8 mouse cellular contexts compared by ENCODE assay signal in the genomic region with DNA sequence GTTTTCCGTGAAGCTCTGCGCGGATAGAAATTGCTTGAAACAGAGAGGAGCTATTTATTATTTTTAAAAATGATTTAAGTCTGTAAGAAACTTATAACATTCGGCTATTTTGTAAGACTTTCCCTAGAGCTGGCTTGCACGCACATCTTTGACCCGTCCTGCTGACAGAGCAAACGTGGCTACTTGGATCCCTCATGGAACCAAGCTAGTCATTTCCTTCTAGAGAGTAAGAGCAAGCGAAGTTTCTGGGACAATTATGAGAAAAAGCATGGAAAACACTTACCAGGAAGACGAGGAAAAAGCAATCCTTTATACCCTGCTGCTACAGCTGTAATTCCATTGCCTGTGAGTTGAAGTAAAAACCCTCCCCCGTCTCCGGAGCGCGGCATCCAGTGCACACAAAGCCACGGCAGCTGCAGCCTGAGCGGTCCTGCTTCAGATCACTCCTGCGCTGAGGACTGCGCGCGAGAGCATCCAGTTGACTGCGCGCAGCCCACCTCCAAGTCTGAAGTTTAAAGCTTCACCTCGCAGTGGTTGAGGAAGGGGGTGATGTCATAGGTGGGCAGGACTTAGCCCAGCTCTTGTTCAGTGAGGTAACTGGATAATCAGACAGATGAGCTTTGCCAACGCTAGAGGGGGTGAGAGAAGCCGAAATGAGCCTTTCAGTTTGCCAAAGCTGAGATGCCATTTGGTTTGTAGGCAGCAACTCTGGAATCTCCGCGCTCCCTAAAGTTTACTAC. TPM values are rescaled to one million over a fixed set of nuclear protein-coding genes. Genes with fewer than 3 reads are reported as not detected.
DNase-seq lines count a peak whose midpoint lies in the region; ATAC-seq and TF ChIP-seq lines count a peak whose summit lies in the region.

Gene Flrt3 (minus strand): TSS at position 507 of the 740 bp plus-strand sequence.

- no peaks in the 10 kb centered on the region for H3K4me1 ChIP-seq in MEL (ENCODE audit: control insufficient read depth in 1 of 2, insufficient read depth in 2 of 2, low read length in 2 of 2)
- H3K4me1 ChIP-seq in forebrain, embryonic 16.5 days (replicated peaks; ENCODE audit: control insufficient read depth, insufficient read depth, low read length) = peaks cover 24% of the 10 kb centered on the region
- H3K4me1 ChIP-seq in liver, embryonic 16.5 days (ENCODE audit: control insufficient read depth, low read depth, low read length) = no peaks in the 10 kb centered on the region
- H3K4me1 ChIP-seq in neural tube, embryonic 14.5 days (ENCODE audit: control insufficient read depth, insufficient read depth, low read length) = peaks cover 8% of the 10 kb centered on the region; the same call in 1 of the 2 replicates

- TF ChIP-seq CTCF in MEL (IDR thresholded peaks at IDR 0.05 in 2 of 3, conservative IDR thresholded peaks at IDR 0.05 in 1 of 3; ENCODE audit: control insufficient read depth in 1 of 3, insufficient read depth in 1 of 3, low read depth in 2 of 3, low read length in 3 of 3, poor library complexity in 1 of 3, severe bottlenecking in 1 of 3) = no peak

- H3K4me2 ChIP-seq in forebrain, embryonic 16.5 days (ENCODE audit: low read length) = peak within 1 kb of the TSS; percentile 80
- peak within 1 kb of the TSS; percentile 66 for H3K4me2 ChIP-seq in liver, embryonic 16.5 days (ENCODE audit: low read depth, low read length)
- H3K4me2 ChIP-seq in neural tube, embryonic 14.5 days (ENCODE audit: low read depth, low read length) = peak within 1 kb of the TSS; percentile 61

- no peaks in the 10 kb centered on the region for H3K79me2 ChIP-seq in MEL (ENCODE audit: control insufficient read depth, insufficient read depth, low read length, poor library complexity)

- TF ChIP-seq EP300 in MEL (IDR thresholded peaks at IDR 0.05; ENCODE audit: low read depth in 1 of 2, low read length in 2 of 2) = no peak

- peak; percentile 97 for ATAC-seq in forebrain, embryonic 16.5 days
- peak; percentile 90 for ATAC-seq in liver, embryonic 16.5 days (ENCODE audit: low read depth)
- peak; percentile 99 for ATAC-seq in neural tube, embryonic 14.5 days (ENCODE audit: low read depth)

- no peaks in the 10 kb centered on the region for H3K27me3 ChIP-seq in MEL (ENCODE audit: control insufficient read depth in 1 of 2, insufficient read depth in 2 of 2, low read length in 2 of 2)
- no peaks in the 10 kb centered on the region for H3K27me3 ChIP-seq in forebrain, embryonic 16.5 days (replicated peaks; ENCODE audit: control insufficient read depth, insufficient read depth, low read length)
- H3K27me3 ChIP-seq in liver, embryonic 16.5 days (ENCODE audit: control insufficient read depth, insufficient read depth, low read depth, low read length) = no peaks in the 10 kb centered on the region
- H3K27me3 ChIP-seq in neural tube, embryonic 14.5 days (ENCODE audit: control insufficient read depth, insufficient read depth, low read length) = no peaks in the 10 kb centered on the region

- no peaks in the 10 kb centered on the region for H3K9me3 ChIP-seq in MEL (replicated peaks; ENCODE audit: insufficient read depth, low read length)
- H3K9me3 ChIP-seq in forebrain, embryonic 16.5 days (ENCODE audit: control insufficient read depth, low read length) = no peaks in the 10 kb centered on the region
- no peaks in the 10 kb centered on the region for H3K9me3 ChIP-seq in liver, embryonic 16.5 days (replicated peaks; ENCODE audit: control insufficient read depth, low read length)
- H3K9me3 ChIP-seq in neural tube, embryonic 14.5 days (ENCODE audit: control insufficient read depth, low read length) = no peaks in the 10 kb centered on the region

- no peak within 1 kb of the TSS for H3K27ac ChIP-seq in MEL (ENCODE audit: control insufficient read depth, low read depth, low read length)
- H3K27ac ChIP-seq in forebrain, embryonic 16.5 days (ENCODE audit: low read length) = peak within 1 kb of the TSS; percentile 88
- no peak within 1 kb of the TSS for H3K27ac ChIP-seq in liver, embryonic 16.5 days (ENCODE audit: low read length)
- peak within 1 kb of the TSS; percentile 81 for H3K27ac ChIP-seq in neural tube, embryonic 14.5 days (ENCODE audit: low read depth, low read length)

- DNase-seq in MEL (ENCODE audit: low read depth, low spot score) = peak; percentile 1
- peak; percentile 94 for DNase-seq in cerebellum, adult 11-12 months
- DNase-seq in heart, postnatal 25 days (ENCODE audit: low spot score) = peak; percentile 48
- DNase-seq in layer of hippocampus, adult 11-12 months (ENCODE audit: low spot score) = peak; percentile 95
- DNase-seq in thymus, postnatal 14 days = peak; percentile 70

- intact Hi-C loops in heart, postnatal 25 days (cut with DNase I) = loop anchor here (5.0 kb wide), 1 partner anchor 1386 kb away; no protein-coding TSS in a partner anchor

- TF ChIP-seq RAD21 in MEL (IDR thresholded peaks at IDR 0.05; ENCODE audit: low read depth, low read length) = no peak

- WGBS in forebrain, embryonic 16.5 days = under 1% methylated on average over 26 of the region's 26 CpGs
- 2% methylated on average over 26 of the region's 26 CpGs for WGBS in liver, embryonic 16.5 days (ENCODE audit: insufficient replicate concordance)
- WGBS in neural tube, embryonic 14.5 days = under 1% methylated on average over 26 of the region's 26 CpGs

- H3K36me3 ChIP-seq in MEL (ENCODE audit: control insufficient read depth in 1 of 2, insufficient read depth in 2 of 2, low read length in 2 of 2) = no peaks in the 10 kb centered on the region
- no peaks in the 10 kb centered on the region for H3K36me3 ChIP-seq in forebrain, embryonic 16.5 days (ENCODE audit: control insufficient read depth, insufficient read depth)
- H3K36me3 ChIP-seq in liver, embryonic 16.5 days (ENCODE audit: control insufficient read depth, insufficient read depth) = no peaks in the 10 kb centered on the region
- H3K36me3 ChIP-seq in neural tube, embryonic 14.5 days (ENCODE audit: control insufficient read depth, insufficient read depth, low read length) = no peaks in the 10 kb centered on the region

- TF ChIP-seq POLR2A in MEL (IDR thresholded peaks at IDR 0.05; ENCODE audit: control insufficient read depth in 1 of 2, insufficient read depth in 1 of 2, low read depth in 1 of 2, low read length in 2 of 2, poor library complexity in 1 of 2) = no peak

- H3K4me3 ChIP-seq in MEL (ENCODE audit: control insufficient read depth in 1 of 2, insufficient read depth in 1 of 2, low read depth in 2 of 2, low read length in 2 of 2) = no peak within 1 kb of the TSS
- H3K4me3 ChIP-seq in forebrain, embryonic 16.5 days (replicated peaks; ENCODE audit: low read length) = peak within 1 kb of the TSS; percentile 70
- peak within 1 kb of the TSS; percentile 49 for H3K4me3 ChIP-seq in liver, embryonic 16.5 days (ENCODE audit: low read depth, low read length)
- peak within 1 kb of the TSS; percentile 56 for H3K4me3 ChIP-seq in neural tube, embryonic 14.5 days (ENCODE audit: low read depth, low read length)

- H3K9ac ChIP-seq in MEL (ENCODE audit: control insufficient read depth, low read depth, low read length, poor library complexity, severe bottlenecking) = no peak within 1 kb of the TSS
- peak within 1 kb of the TSS; percentile 71 for H3K9ac ChIP-seq in forebrain, embryonic 16.5 days (replicated peaks; ENCODE audit: low read depth, low read length)
- peak within 1 kb of the TSS; percentile 14; the same call in 1 of the 2 replicates for H3K9ac ChIP-seq in liver, embryonic 16.5 days (ENCODE audit: low read depth, low read length)
- peak within 1 kb of the TSS; percentile 69 for H3K9ac ChIP-seq in neural tube, embryonic 14.5 days (replicated peaks; ENCODE audit: low read depth, low read length)

TF ChIP-seq in MEL, 35 proteins besides CTCF, POLR2A, EP300 and RAD21:
- no peak for TF ChIP-seq NELFE (IDR thresholded peaks at IDR 0.05; ENCODE audit: low read depth, low read length)
- TF ChIP-seq MAFK (IDR thresholded peaks at IDR 0.05; ENCODE audit: borderline replicate concordance, low read depth, low read length) = no peak
- no peak for TF ChIP-seq TAL1 (IDR thresholded peaks at IDR 0.05; ENCODE audit: low read length)
- TF ChIP-seq SIN3A (IDR thresholded peaks at IDR 0.05; ENCODE audit: low read length) = no peak
- TF ChIP-seq MYB (IDR thresholded peaks at IDR 0.05; ENCODE audit: low read depth, low read length) = no peak
- no peak for TF ChIP-seq GABPA (IDR thresholded peaks at IDR 0.05; ENCODE audit: low read depth, low read length)
- TF ChIP-seq ELF1 (IDR thresholded peaks at IDR 0.05; ENCODE audit: low read depth, low read length) = no peak
- TF ChIP-seq CHD1 (IDR thresholded peaks at IDR 0.05; ENCODE audit: low read depth, low read length) = no peak
- no peak for TF ChIP-seq MAZ (IDR thresholded peaks at IDR 0.05; ENCODE audit: low read depth, low read length)
- no peak for TF ChIP-seq USF1 (IDR thresholded peaks at IDR 0.05; ENCODE audit: low read depth, low read length)
- TF ChIP-seq TBP (IDR thresholded peaks at IDR 0.05; ENCODE audit: low read depth, low read length) = no peak
- no peak for TF ChIP-seq NRF1 (IDR thresholded peaks at IDR 0.05; ENCODE audit: insufficient read depth, low read depth, low read length, poor library complexity, severe bottlenecking)
- TF ChIP-seq JUND (IDR thresholded peaks at IDR 0.05; ENCODE audit: low read depth, low read length) = no peak
- TF ChIP-seq POLR2AphosphoS5 (IDR thresholded peaks at IDR 0.05; ENCODE audit: borderline replicate concordance, low read depth, low read length) = no peak
- no peak for TF ChIP-seq USF2 (IDR thresholded peaks at IDR 0.05; ENCODE audit: borderline replicate concordance in 1 of 2, insufficient read depth in 1 of 2, low read depth in 1 of 2, low read length in 2 of 2)

RNA-seq across cellular contexts. Expression of gene Flrt3, which starts in this region (rescaled TPM):
- not detected in 2 replicates for total RNA-seq in MEL (2012; rRNA removed)
- polyA plus RNA-seq in MEL (2012; ENCODE audit: insufficient read depth in 1 of 2, insufficient read length in 2 of 2, low read depth in 1 of 2, low replicate concordance in 2 of 2, missing spikeins in 1 of 2) = not detected
- 57.1 and 63.6 TPM in 2 replicates for polyA plus RNA-seq in forebrain, embryonic 16.5 days (2015; fragmentation: Nextera tagmentation; extraction: Ambion mirVana)
- under 1 TPM; 0.50 to 0.75 TPM for total RNA-seq in heart, postnatal 25 days (2021)
- polyA plus RNA-seq in liver, embryonic 16.5 days (2015; fragmentation: Nextera tagmentation; extraction: Ambion mirVana) = 0.65 and 0.67 TPM in 2 replicates
- 53.4 and 53.7 TPM in 2 replicates for polyA plus RNA-seq in neural tube, embryonic 14.5 days (2014; fragmentation: Nextera tagmentation; extraction: Ambion mirVana)

Comparison
In these comparisons a context has a peak if more than half of its experiments do, and no peak if none do; other contexts are left out.
1. Peak in DNase-seq in MEL; RNA of the gene not detected or under 1 TPM.
2. Peak in DNase-seq in heart, postnatal 25 days; RNA of the gene not detected or under 1 TPM.
3. Peak in ATAC-seq, H3K4me3 ChIP-seq, H3K9ac ChIP-seq and H3K4me2 ChIP-seq in liver, embryonic 16.5 days; RNA of the gene not detected or under 1 TPM.
4. DNase-seq: peak in every context shown above with its lines; median percentile 95 in layer of hippocampus, adult 11-12 months; 94 in cerebellum, adult 11-12 months; 70 in thymus, postnatal 14 days; 48 in heart, postnatal 25 days; 1 in MEL.
5. H3K27ac ChIP-seq: peak in forebrain, embryonic 16.5 days (single experiment) and neural tube, embryonic 14.5 days (single experiment); none in MEL (single experiment) and liver, embryonic 16.5 days (single experiment).
6. H3K4me3 ChIP-seq: peak in forebrain, embryonic 16.5 days (single experiment) and neural tube, embryonic 14.5 days (single experiment); none in MEL (0 of 2).
7. Peak in every context shown above with its lines, with median percentiles within 50 percentile points of each other: ATAC-seq and H3K4me2 ChIP-seq.